Mouse (Mus musculus) stomach, postnatal 0 days (tissue): ENCODE results near the gene Mertk.

Experiments
- CTCF ChIP-seq: IDR thresholded peaks from 2 replicates; pipeline ENCODE4 v1.5.1; 2016; ENCODE audit warnings: antibody characterized with exemption, low read depth, mild to moderate bottlenecking, moderate library complexity
- EP300 ChIP-seq: optimal IDR thresholded peaks from 2 replicates; pipeline ENCODE3; 2016; ENCODE audit warnings: antibody characterized with exemption

DNA sequence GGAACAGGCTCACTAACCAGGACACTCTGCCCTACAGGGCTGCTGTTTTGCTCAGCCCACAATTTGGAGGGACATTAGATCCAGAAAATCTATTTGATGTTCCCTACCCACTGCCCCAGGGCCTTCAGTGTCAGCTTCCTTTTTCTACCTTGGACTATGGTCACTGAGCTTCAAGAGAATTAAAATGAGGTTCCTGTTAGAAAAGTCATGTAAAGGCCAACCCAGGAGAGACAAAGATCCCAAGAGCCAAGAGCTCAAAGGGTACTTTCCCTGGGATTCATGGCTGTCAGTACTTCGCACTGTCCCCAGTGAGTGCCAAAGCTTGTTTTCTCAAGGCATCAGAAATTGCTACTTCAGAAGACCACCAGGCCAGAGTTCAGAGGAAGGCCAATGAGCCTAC lies 17.2 kb downstream of the Mertk start:
- TF ChIP-seq CTCF (no peak), EP300 (no peak)
